Mouse (Mus musculus): ENCODE results near the gene Smg8.
A peak's percentile ranks its signal among the peaks of the same experiment; 100 is the strongest.
"Not testable (repeated sequence)": the region's sequence is repeated elsewhere in the genome, so short reads cannot be mapped to it uniquely, and the experiment has no call there.

Gene Smg8

GRCm38 (mm10) chr11:87086290-87086984 is at the start of gene Smg8:
Gene Smg8 (minus strand): TSS chr11:87086774.
- peak; percentile 79 to 84 for DNase-seq (ENCODE audit: low spot score in 2 of 2)

GRCm38 (mm10) chr11:87136233-87136632 is 49.7 kb upstream of the Smg8 start:
- no peak for DNase-seq (ENCODE audit: low spot score in 2 of 2)

GRCm38 (mm10) chr11:87126824-87127816 is 40.5 kb upstream of the Smg8 start, which contains the start of gene Trim37:
Gene Trim37 (plus strand): TSS chr11:87127077.
- DNase-seq (ENCODE audit: low spot score in 2 of 2), result peak; percentile 86 to 87

GRCm38 (mm10) chr11:87126281-87126823 is 39.8 kb upstream of the Smg8 start:
- no peak for DNase-seq (ENCODE audit: low spot score in 2 of 2)

GRCm38 (mm10) chr11:87125562-87125961 is 39.0 kb upstream of the Smg8 start:
- DNase-seq (ENCODE audit: low spot score in 2 of 2), result no peak

- DNase-seq (ENCODE audit: low spot score in 2 of 2), result no peak
Measured at GRCm38 (mm10) chr11:87121864-87122263, 35.3 kb upstream of the Smg8 start.

- DNase-seq (ENCODE audit: low spot score in 2 of 2), result no peak
Measured at GRCm38 (mm10) chr11:87110172-87110909, 23.8 kb upstream of the Smg8 start.

DNA sequence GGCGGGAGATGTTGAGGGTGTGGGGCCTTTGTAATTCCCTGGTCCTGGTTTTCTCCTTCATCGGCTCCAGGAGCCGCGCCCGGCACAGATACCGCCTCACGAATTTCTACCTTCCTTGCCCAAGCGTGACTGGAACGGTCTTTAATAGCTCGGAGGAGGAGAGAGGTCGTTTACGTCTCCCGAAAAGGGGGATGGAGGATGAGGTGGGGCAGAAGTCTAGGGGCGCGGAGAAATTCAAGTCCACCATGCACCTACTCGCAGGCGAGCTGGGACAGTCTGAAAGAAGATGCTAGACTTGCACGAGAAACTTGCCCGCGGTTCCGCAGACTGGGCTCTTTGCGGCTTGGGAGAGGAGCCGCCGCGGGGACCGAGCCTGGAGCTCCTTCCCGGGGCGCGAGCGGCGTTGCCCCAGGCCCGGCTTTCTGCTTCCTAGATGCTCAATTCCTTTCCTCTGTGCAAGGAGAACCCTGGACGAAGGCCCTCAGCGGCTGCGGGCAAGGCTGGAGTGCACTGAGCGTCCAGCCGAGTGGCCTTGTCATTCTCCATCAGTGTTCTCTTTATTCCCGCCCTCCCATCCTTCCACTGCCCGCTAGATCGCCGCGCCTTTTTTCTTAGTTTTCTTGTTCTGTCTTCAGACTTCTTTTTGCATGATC is 23.1 kb upstream of the Smg8 start:
- peak in 1 of 2 experiments; percentile 4 for DNase-seq (ENCODE audit: low spot score in 2 of 2)

DNA sequence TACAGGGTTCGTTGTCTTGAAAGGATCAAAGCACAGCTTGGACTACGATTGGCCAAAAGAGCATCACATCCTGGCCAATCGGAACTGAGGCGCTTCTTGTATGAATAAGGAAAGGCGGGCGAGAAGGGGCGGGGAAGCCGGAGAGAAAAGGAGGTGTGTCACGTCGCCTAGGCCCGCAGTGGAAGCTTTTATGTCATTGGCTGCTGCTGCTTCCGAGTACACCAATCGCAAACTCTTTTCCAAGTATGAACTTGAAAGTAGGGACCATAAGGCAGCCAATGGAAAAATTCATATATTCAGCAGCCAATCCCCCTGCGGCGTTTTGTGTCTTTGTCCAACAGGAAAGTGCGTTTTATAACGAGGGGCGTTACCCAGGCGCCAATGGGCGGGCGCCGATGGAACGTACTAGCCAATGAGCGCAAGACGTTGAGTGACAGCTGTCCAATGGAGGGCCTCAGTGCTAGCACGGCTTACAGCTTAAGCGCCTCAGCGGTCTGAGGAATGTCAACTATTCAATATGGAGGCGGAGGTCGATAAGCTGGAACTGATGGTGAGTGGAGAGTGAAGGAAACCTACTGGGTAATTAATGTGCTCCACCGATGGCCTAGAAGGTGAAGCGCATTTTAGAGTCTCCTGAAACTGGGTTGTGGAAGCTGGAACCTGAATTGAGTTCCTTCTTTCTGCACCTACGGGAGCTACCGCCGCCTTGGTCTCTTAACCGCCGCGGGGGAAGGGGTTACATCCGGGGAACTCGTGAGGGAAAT is 22.4 kb upstream of the Smg8 start, which contains the start of gene Ska2:
Gene Ska2, plus strand, starts transcription at position 480 of the 764 bp plus-strand sequence.
- peak; percentile 98 to 99 for DNase-seq (ENCODE audit: low spot score in 2 of 2)

DNA sequence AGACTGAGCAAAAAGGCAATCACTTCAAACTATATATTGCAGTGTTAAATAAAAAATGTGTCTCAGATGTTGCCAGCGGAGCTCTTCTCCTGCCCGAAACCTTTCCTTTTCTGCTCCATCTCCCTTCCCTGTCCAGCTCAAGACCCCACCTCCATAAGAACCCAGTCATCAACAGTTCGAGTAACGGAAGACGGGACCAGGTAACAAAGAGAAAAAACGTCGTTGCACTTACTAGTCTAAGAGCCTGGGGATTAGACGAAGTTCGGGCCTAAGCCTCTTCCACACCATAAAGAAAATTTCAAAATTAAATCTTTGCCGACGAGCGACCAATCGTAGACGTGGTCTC is 21.8 kb upstream of the Smg8 start, which contains the start of gene Prr11:
Gene Prr11, minus strand, starts transcription at position 300 of the 346 bp plus-strand sequence.
- DNase-seq (ENCODE audit: low spot score in 2 of 2), result no peak

DNA sequence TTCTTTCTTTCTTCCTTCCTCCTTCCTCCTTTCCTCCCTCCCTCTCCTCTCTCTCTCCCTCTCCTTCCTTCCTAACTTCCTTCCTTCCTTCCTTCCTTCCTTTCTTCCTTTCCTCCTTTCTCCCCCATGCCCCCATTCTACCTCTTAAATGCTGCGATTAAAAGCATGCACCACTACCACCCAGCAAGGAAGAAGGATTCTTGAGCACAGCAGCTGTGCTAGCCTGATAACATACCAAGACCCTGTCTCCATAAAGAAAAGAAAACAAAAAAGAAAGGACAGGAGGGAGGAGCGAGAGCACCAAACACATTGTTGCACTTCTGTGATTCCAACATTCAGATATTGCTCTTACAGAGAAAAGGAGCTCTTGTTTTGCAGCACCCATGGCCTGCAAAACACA is 568 bp upstream of the Smg8 start:
- no peak for DNase-seq (ENCODE audit: low spot score in 2 of 2)

GRCm38 (mm10) chr11:87085461-87085860 is 1.1 kb downstream of the Smg8 start:
- no peak for DNase-seq (ENCODE audit: low spot score in 2 of 2)

DNA sequence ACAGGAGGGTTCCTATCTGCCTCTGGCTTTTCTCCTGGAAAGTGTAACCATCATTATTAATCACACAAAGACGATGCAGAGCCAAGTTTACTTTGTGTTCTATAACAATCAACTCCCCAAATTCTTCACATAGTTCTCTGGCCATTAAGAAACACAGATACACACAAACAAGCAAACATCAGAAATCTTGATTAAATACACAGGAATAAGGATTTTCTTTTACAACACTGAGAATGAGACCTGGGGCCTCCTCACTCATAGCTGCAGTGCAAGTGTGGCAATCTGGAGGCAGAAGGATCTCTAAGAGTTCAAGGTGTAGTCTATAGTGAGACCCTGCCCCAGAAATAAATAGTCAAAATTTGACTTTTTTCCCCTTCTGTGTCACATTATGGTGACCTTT is 2.9 kb downstream of the Smg8 start:
- DNase-seq (ENCODE audit: low spot score in 2 of 2), result no peak

DNA sequence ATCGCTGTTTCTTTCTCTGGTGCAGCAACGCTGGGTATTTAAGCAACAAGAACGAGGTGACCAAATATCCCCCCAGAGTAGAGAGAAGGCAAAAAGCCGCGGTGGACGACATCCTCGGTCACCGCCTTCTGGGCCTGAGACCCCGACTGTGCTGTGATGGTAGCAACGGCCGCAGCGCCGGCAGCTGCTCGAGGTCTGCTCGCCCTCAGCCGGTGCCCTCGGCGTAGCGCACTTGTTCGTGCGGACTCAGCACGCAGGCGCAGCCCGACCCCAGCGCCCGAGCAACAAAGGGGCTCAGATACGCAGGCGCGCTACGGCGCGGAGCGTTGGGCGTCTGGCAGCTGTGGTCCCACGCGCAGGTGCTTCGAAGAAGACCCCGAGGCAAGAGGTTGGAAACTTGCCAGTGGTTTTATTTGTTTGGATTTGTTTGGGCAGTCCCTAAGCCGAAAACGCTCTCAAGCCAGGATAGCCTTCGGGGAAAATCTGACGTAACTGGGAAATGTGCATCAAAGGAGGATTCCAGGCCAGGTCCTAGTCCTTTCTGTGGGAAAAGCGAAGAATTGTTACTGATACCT is 12.6 kb downstream of the Smg8 start, which contains the start of gene Gdpd1:
Gene Gdpd1, minus strand, starts transcription at position 197 of the 575 bp plus-strand sequence.
- peak; percentile 83 to 84 for DNase-seq (ENCODE audit: low spot score in 2 of 2)

DNA sequence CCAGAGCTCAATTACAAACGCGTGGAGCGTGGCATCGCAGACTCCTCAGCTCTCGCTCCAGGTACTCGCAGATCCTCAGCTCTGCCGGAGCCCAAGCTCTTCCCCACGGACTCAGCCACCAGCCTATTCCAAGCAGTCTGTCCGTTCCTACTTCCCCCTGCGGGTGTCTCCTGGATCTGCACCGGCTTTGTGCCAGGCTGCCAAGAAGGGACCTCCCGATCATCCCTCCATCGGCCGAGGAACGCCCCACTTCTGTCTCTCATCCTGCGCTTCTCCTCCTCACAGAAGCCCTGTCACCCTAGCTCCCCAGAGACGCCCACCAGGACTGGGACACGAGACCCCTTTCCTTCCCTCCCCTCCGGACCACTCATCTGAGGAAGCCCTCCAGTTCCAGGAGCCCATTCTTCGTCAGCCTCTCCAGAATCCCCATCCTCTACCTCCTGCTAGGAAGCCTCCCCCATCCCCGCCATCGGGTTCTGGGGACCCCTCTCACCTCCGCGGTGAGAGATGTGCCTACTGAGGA is 13.2 kb downstream of the Smg8 start:
- DNase-seq (ENCODE audit: low spot score in 2 of 2), result peak; percentile 17 to 23

DNA sequence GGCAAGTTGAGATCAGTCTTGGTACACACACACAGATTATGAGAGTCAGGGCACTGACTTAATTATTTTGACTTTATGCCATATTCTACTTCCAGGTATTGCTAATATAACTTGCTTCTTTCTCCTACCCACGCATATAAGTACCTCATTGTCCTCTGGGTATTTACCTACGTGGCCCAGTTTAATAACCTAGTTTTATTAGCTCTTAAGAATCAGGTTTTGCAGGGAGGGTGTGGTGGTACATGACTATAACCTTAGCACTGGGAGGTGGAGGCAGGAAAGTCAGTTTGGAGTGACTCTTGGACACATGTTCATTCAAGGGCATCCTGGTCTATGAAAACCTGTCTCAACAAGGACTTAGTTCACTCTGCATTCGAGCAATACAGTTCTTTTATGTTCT is 24.5 kb downstream of the Smg8 start:
- no peak for DNase-seq (ENCODE audit: low spot score in 2 of 2)

GRCm38 (mm10) chr11:87060410-87060809 is 26.2 kb downstream of the Smg8 start:
- no peak for DNase-seq (ENCODE audit: low spot score in 2 of 2)

DNA sequence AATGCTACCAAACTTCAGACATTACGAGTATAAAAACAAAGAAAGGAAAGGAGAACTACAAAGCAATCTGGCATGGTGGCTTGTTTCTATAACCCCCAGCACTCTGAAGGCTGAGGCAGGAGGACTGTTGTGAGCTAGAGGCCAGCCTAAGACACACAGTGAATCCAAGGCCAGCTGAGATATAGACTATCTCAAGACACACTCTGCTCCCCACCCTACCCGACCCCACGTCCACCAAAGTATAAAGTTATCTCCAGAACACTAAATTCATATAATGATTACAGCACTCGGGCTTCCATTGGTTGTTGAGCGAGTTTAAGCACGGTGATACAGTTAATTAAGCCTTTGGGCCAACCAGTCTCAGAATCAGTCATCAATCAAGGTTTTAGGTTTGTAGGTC is 30.3 kb downstream of the Smg8 start:
- DNase-seq (ENCODE audit: low spot score in 2 of 2), result no peak

- not testable (repeated sequence) for DNase-seq (ENCODE audit: low spot score in 2 of 2)
Measured at GRCm38 (mm10) chr11:87048900-87049299, 37.7 kb downstream of the Smg8 start.

Measured in spleen, postnatal 36 days (tissue).